ENCODE assay signal across 31 mouse cellular contexts in the genomic region with DNA sequence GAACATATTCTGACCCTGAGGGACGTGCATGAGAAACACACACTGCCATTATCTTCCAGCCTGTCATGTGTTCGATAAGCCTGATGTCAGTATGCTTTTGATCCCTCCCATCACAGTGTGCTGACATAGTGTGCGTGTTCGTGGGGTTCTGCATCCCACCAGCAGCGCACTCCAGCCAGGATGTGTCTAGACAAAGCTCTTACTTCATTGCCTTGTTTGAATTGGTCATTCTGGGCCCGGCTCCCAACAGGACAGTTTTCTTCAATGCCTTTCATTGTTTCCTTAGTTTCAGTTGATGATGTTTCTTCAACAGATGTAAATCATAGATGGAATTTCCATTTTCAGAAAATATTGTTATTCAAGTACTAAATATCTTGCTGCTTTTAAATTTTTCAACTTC.
"Had no signal": no experiment of that assay in that cellular context is flagged by ENCODE, and none has a peak within 500 bp of the region (broad histone marks: within the 10 kb centered on the region; RNA-seq: fewer than 3 reads in every experiment).

No protein-coding gene starts in this region.

- H3K4me3 ChIP-seq: heart, embryonic 10.5 days; heart, embryonic 12.5 days; heart, embryonic 13.5 days; heart, embryonic 15.5 days; hindbrain, embryonic 10.5 days; hindbrain, embryonic 12.5 days; hindbrain, embryonic 13.5 days; hindbrain, embryonic 15.5 days; intestine, embryonic 15.5 days; layer of hippocampus, adult 2 months; left cerebral cortex, adult 2 months had no signal

- H3K36me3 ChIP-seq: heart, embryonic 15.5 days; hindbrain, embryonic 10.5 days; hindbrain, embryonic 12.5 days; hindbrain, embryonic 13.5 days; hindbrain, embryonic 15.5 days; intestine, embryonic 15.5 days had no signal

- DNase-seq: heart, postnatal 14 days; heart, postnatal 36 days; heart, postnatal 4 days; kidney, adult 11 months; kidney, adult 18-20 months; kidney, adult 8-10 months; kidney, postnatal 10 days; kidney, postnatal 14 days; kidney, postnatal 25 days; kidney, postnatal 36 days; layer of hippocampus, adult 9-11 months; layer of hippocampus, postnatal 36 days had no signal

- H3K9me3 ChIP-seq: heart, embryonic 10.5 days; heart, embryonic 12.5 days; heart, embryonic 13.5 days; heart, embryonic 15.5 days; hindbrain, embryonic 10.5 days; hindbrain, embryonic 12.5 days; hindbrain, embryonic 13.5 days; hindbrain, embryonic 15.5 days; intestine, embryonic 15.5 days had no signal

- H3K27ac ChIP-seq: heart, embryonic 10.5 days; heart, embryonic 13.5 days; heart, embryonic 15.5 days; hindbrain, embryonic 10.5 days; hindbrain, embryonic 12.5 days; hindbrain, embryonic 13.5 days; hindbrain, embryonic 14.5 days; hindbrain, embryonic 15.5 days; hindbrain, postnatal 0 days; intestine, embryonic 15.5 days; kidney, postnatal 0 days; layer of hippocampus, adult 2 months; left cerebral cortex, adult 2 months had no signal

- ATAC-seq: hindbrain, embryonic 16.5 days; hindbrain, postnatal 0 days; inflammation-experienced regulatory T-cells, adult 6 months; intestine, embryonic 15.5 days; intestine, embryonic 16.5 days; intestine, postnatal 0 days had no signal

- H3K9ac ChIP-seq: heart, embryonic 12.5 days; heart, embryonic 13.5 days; heart, embryonic 15.5 days; hindbrain, embryonic 12.5 days; hindbrain, embryonic 13.5 days; hindbrain, embryonic 14.5 days; hindbrain, embryonic 15.5 days; intestine, embryonic 15.5 days had no signal

- H3K4me1 ChIP-seq: heart, embryonic 10.5 days; heart, embryonic 15.5 days; hindbrain, embryonic 10.5 days; hindbrain, embryonic 12.5 days; hindbrain, embryonic 13.5 days; hindbrain, embryonic 15.5 days; intestine, embryonic 15.5 days had no signal

- H3K4me2 ChIP-seq: heart, embryonic 11.5 days; heart, embryonic 12.5 days; heart, embryonic 13.5 days; heart, embryonic 15.5 days; hindbrain, embryonic 12.5 days; hindbrain, embryonic 13.5 days; hindbrain, embryonic 14.5 days; hindbrain, embryonic 15.5 days; intestine, embryonic 15.5 days had no signal

- H3K27me3 ChIP-seq: heart, embryonic 12.5 days; heart, embryonic 13.5 days; heart, embryonic 15.5 days; hindbrain, embryonic 12.5 days; hindbrain, embryonic 13.5 days; hindbrain, embryonic 15.5 days; intestine, embryonic 15.5 days had no signal
